Mouse (Mus musculus) embryonic fibroblast, embryonic 13.5 days (primary cell): ENCODE measurements around the gene Slc23a4. TPM values are rescaled to one million over a fixed set of nuclear protein-coding genes. Genes with fewer than 3 reads are reported as not detected.
A peak's percentile ranks its signal among the peaks of the same experiment; 100 is the strongest.

Source experiments
- H3K27ac ChIP-seq: 2 replicates; pipeline ENCODE4 v1.5.1; 2012; ENCODE audit warnings: low read length, control low read depth, inconsistent platforms; ENCODE audit not compliant: insufficient read depth
- H3K4me1 ChIP-seq: 2 replicates; pipeline ENCODE4 v1.6.1; 2011; ENCODE audit warnings: low read length; ENCODE audit not compliant: control insufficient read depth, insufficient read depth
- H3K4me3 ChIP-seq: 2 replicates; pipeline ENCODE4 v1.5.1; 2011; ENCODE audit warnings: mild to moderate bottlenecking, control low read depth, low read length; ENCODE audit not compliant: insufficient read depth
- CTCF ChIP-seq: IDR thresholded peaks from 2 replicates; pipeline ENCODE4 v1.5.1; 2011; ENCODE audit warnings: mild to moderate bottlenecking, control low read depth, low read length, moderate library complexity, borderline replicate concordance; ENCODE audit not compliant: insufficient read depth
- POLR2A ChIP-seq: IDR thresholded peaks from 2 replicates; pipeline ENCODE4 v1.6.1; 2011; ENCODE audit warnings: low read depth, mild to moderate bottlenecking, control low read depth, low read length, moderate library complexity
- polyA plus RNA-seq: library from polyadenylated mRNA; stranded (reverse); fragments of >200 nt; gene quantifications from 2 replicates; pipeline ENCODE4 v1.2.4, GENCODE M21; 2011; ENCODE audit warnings: low read depth; ENCODE audit not compliant: missing spikeins, insufficient read length

The Slc23a4 gene
- polyA plus RNA-seq, 1 experiment = not detected

DNA sequence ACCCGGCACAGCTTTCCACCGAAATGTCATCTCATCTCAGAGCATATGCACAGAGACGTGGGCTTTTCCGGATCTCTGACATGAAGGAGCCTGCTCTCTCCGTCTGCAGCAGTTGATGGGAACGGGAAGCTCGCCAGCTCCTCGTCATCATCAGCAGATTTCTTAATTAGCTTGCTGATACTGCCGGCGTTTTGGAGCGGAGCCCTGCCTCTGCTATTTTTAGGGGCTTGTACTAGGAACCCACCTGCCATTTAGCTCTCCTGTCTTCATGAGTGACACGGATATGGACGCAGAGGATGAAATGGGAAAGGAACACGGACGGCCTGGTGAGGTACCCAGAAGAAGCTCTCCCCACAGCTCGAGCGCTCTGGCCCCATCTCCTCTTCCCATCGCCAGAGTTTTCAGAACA is 14.1 kb upstream of the Slc23a4 start:
- H3K4me1 ChIP-seq = no peaks in the 10 kb centered on the region
- no peak overlapping the region for H3K4me3 ChIP-seq
- H3K27ac ChIP-seq = no peak overlapping the region
- TF ChIP-seq CTCF = no peak
- TF ChIP-seq POLR2A = no peak

DNA sequence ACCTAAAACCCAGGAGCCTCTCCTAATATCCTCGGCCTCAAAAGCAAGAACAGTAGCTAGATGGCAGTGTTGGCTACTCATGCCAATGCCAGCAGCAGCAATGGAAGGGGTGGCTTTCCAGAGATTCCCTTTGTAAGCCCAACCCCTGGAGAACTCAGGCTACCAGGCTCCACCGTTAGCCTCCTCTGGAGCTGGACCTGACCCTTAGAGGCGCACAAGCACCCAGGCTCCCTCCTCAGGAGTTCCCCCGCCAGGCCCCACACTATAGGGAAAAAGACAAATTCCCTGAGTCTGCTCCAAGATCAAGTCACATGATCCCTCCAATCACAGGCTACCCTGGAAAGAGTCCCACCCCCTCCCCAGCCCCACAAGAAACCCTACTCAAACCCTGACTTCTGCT is 10.9 kb upstream of the Slc23a4 start:
- TF ChIP-seq POLR2A (no peak), CTCF (peak; percentile 56; the same call in 1 of the 2 replicates)
- Histone ChIP-seq H3K4me1 (no peaks in the 10 kb centered on the region), H3K4me3 (no peak overlapping the region), H3K27ac (no peak overlapping the region)

DNA sequence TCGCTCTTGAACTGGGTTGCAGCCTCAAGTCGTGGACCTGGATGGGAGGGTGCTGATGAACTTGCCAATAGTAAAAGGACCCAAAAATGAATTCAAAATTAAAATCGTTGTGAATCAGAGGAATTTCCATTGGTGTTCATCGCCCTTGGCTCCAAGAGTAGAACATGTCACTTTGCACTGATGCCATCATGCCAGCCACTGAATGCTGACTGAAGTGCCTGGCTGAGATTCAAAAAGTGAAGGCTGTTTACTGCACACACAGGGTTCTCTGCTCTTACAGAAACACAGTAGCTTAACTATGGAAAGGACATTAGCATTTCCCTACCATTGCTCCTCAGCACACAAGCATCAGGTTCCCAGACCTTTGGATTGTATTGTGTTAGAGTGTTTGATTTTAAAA is 8.3 kb upstream of the Slc23a4 start:
- no peak overlapping the region for H3K27ac ChIP-seq
- TF ChIP-seq POLR2A (no peak), CTCF (no peak)
- H3K4me3 ChIP-seq = no peak overlapping the region

DNA sequence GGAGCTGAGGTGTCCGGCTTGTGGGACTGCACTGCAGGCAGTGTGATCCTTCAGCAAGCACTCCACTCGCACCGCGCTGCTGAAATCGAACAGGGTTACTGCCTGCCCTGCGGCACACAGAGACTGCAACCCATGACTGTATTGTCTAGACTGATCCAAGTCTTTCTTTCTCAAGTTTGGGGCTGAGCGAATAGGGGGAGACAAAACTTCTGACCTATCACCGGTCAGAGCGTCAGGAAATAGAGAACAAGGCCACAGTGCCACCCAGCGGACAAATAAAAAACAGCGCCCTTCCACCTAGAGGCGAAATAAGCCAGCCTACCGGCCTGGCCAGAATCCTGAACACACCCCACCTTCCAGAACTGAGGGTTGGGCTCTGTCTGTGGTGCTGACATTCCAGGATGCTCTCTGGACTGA is 7.1 kb upstream of the Slc23a4 start:
- Histone ChIP-seq H3K4me3 (no peak overlapping the region), H3K27ac (no peak overlapping the region), H3K4me1 (no peaks in the 10 kb centered on the region)
- peak; percentile 34; the same call in 1 of the 2 replicates for TF ChIP-seq POLR2A
- 0 out of 2 replicates have a peak, but pooled peaks have one; percentile 40 for TF ChIP-seq CTCF

More for the DNA sequence above, 8.3 kb upstream of the Slc23a4 start:
- H3K4me1 ChIP-seq = no peaks in the 10 kb centered on the region

GRCm38 (mm10) chr6:34994692-34995091 is 6.5 kb upstream of the Slc23a4 start:
- H3K27ac ChIP-seq = no peak overlapping the region
- no peak for TF ChIP-seq CTCF
- no peak for TF ChIP-seq POLR2A
- H3K4me3 ChIP-seq = no peak overlapping the region
- no peaks in the 10 kb centered on the region for H3K4me1 ChIP-seq

DNA sequence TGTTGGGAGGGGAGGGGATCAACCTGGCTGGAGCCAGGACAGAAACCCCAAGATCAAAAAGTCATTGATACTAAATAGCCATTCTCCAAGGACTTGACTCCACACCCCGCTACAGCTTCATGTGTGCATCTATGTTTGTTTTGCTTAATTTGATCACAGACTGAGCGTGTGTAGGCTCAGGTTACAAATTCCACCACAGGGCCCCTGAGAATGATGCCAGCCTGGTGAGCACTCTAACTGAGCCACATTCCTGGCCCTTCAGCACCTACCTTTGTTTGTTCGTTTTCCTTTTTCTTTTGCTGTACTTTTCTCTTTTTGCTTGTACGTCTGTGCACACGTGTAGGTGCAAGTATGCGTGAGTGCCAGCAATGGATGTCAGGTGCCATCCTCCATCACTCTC is 1.1 kb upstream of the Slc23a4 start:
- Histone ChIP-seq H3K4me3 (no peak overlapping the region), H3K27ac (no peak overlapping the region), H3K4me1 (no peaks in the 10 kb centered on the region)
- no peak for TF ChIP-seq CTCF
- TF ChIP-seq POLR2A = no peak

DNA sequence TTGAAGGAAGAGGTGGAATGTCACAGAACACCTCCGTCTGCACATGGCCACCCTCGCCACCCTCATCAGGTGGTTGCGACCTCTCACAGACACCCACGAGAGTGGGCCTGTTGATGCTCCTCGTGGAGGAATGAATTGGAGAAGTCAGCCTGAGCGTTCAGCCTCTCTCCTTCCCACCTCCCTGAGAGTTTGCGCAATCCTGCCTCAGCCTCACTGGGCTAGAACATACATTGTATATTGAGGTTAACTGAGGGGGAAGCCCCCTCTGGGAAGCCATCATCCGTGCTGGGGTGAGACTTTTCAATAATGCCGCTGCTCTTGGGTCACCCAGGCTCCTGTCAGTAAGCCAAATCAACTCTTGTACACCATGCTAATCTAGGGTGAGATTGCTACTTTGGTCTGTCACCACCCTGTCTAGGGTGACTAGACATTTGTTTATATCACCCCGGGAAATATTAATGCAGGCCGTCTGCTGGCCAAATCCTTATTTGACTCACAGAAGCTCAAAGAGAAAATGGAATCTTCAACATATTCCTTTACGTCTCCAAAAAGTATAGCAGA is 1.0 kb downstream of the Slc23a4 start:
- H3K4me3 ChIP-seq = no peak overlapping the region
- no peaks in the 10 kb centered on the region for H3K4me1 ChIP-seq
- H3K27ac ChIP-seq = no peak overlapping the region
- no peak for TF ChIP-seq CTCF
- TF ChIP-seq POLR2A = no peak

DNA sequence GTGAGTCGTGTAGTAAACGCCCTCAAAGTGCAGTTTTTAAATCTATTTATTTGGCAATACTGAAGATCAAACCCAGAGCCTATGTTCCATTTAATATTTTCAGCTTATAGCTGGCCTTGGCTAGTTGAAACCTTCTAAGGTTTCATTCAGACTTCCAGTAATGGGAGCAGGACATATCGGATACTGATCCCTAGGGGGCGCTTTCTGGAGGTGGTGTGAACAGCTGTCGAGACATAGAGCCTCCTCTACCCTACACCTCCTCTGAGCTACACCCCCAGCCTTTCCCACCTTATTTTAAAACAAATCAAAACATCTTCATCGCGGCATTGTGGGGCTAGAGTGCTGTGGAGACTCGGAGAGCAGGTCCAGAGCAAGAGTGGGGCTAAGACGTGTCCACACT is 7.5 kb downstream of the Slc23a4 start:
- H3K27ac ChIP-seq = no peak overlapping the region
- H3K4me1 ChIP-seq = no peaks in the 10 kb centered on the region
- TF ChIP-seq POLR2A (no peak), CTCF (no peak)
- H3K4me3 ChIP-seq = no peak overlapping the region

GRCm38 (mm10) chr6:34979291-34979690 is 8.9 kb downstream of the Slc23a4 start:
- TF ChIP-seq POLR2A (no peak), CTCF (no peak)
- Histone ChIP-seq H3K4me1 (no peaks in the 10 kb centered on the region), H3K27ac (no peak overlapping the region), H3K4me3 (no peak overlapping the region)

GRCm38 (mm10) chr6:34971181-34971580 is 17.0 kb downstream of the Slc23a4 start:
- TF ChIP-seq POLR2A = no peak
- TF ChIP-seq CTCF = no peak
- H3K4me3 ChIP-seq = no peak overlapping the region
- H3K27ac ChIP-seq = no peak overlapping the region
- peaks cover 4% of the 10 kb centered on the region; the same call in 1 of the 2 replicates for H3K4me1 ChIP-seq
